Mouse (Mus musculus) CH12F3 (cell line): ENCODE data around the gene Nt5e.

Source experiments
- in situ Hi-C: fragments of 300-500 bp; cut with MboI; formaldehyde crosslinking; loops from 2 replicates; pipeline ENCODE4 v1.14.3; 2020; ENCODE audit warnings: low sequenced_read_pairs

Gene Nt5e

DNA sequence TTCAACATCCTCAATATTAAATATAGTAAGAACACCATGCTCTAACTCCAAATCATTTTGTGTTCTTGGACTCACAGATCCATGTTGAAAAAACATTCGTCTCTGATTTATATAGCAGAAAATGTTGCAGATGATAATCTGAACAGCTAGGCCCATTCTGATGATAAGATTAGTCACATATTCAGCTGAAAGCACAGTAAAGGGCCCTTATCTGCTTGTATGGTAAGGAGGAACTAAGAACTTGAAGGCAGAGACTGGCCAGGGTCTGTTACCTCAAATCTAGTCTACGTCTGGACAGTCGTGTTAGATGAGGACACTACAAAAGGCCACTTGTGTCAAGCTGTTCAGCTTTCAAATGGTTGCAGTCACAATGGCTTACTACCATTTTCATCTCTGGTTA is 52.1 kb downstream of the Nt5e start:
- in situ Hi-C loops = no loop called here

- in situ Hi-C loops = no loop called here
Observed at GRCm38 (mm10) chr9:88380076-88380475, 53.1 kb downstream of the Nt5e start.

- in situ Hi-C loops = no loop called here
Observed at GRCm38 (mm10) chr9:88380542-88380941, 53.5 kb downstream of the Nt5e start.

- in situ Hi-C loops = no loop called here
Observed at GRCm38 (mm10) chr9:88388826-88389225, 61.8 kb downstream of the Nt5e start.

GRCm38 (mm10) chr9:88394852-88395251 is 67.9 kb downstream of the Nt5e start:
- in situ Hi-C loops = no loop called here

DNA sequence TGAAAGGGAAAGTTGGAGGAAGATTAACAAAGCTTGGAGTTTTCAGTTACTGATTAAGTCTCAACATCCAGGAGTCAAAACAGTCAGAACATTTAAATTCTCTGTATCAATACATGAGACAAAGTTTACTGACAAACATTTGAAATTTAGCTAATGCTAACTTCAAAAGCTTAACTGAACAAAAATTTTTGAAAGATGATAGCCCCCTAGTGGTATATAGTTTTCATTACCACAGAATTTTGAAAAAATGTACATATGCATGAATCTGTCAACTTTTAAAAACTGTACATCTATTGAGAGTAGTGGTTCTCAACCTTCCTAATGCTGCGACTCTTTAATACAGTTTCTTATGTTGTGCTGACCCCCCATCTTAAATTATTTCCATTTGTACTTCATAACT is 71.5 kb downstream of the Nt5e start:
- in situ Hi-C loops = no loop called here

GRCm38 (mm10) chr9:88404088-88404487 is 77.1 kb downstream of the Nt5e start:
- in situ Hi-C loops = no loop called here

DNA sequence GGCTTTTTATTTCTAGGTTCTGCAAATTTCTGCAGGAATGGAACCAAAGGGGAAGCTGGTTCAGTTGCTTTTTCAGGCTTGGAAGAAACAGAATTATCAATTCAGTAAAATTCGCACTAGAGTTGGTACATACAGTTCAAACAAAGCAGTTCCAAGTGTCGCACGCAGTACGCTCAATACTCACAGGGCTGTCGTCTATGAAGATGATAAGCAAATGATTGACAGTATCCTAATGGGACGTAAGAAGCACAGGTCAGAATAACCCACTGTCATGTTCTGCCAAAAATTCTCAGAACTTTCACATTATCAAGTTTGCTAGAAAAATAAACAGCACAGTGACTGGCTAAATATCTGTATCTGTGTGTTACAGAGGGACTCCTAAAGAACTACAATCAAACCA is 77.5 kb downstream of the Nt5e start:
- in situ Hi-C loops = no loop called here

DNA sequence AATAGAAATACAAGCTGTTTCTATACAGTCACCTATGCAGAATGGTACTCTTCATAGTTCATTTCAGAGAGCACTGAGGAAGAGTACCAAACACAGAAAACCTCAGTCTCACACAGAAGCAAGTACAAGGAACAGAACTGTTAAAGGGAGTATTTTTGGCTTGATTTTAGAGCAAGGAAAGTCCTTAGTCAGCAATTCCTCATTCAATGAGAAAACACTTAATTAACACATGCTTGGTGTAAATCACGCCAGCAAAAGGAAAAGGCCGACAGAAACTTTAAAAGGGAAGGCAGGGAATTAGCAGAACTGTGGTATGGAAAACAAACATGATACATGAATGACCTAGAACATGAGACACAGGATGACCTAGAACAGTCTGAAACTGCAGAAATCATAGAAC is 83.0 kb downstream of the Nt5e start:
- in situ Hi-C loops = no loop called here

DNA sequence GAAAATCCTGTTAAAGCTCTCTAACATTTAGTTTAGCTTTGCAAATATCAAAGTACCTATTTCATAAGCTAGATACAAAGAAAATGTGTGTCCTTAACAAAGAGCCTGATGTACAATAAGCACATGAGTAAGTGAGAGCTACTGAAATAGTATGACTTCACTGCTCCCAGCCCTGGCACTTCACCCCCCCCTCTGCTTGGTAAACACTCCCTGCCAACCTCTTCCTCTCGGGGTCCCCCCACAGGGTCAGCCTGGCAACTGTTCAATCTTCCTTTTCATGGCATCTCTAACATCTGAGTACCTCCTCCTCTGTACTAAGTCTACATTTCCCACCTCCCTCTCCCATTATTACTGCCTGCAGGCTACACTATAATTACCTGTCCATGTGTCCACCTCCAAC is 89.8 kb downstream of the Nt5e start:
- in situ Hi-C loops = no loop called here
